Mouse (Mus musculus) embryonic fibroblast, embryonic 13.5 days (primary cell): ENCODE results near the gene 4930415O20Rik. TPM values are rescaled to one million over a fixed set of nuclear protein-coding genes. Genes with fewer than 3 reads are reported as not detected.

ENCODE experiments used
- H3K27ac ChIP-seq: 2 replicates; pipeline ENCODE4 v1.5.1; 2012; ENCODE audit warnings: low read length, control low read depth, inconsistent platforms; ENCODE audit not compliant: insufficient read depth
- H3K4me1 ChIP-seq: 2 replicates; pipeline ENCODE4 v1.6.1; 2011; ENCODE audit warnings: low read length; ENCODE audit not compliant: control insufficient read depth, insufficient read depth
- H3K4me3 ChIP-seq: 2 replicates; pipeline ENCODE4 v1.5.1; 2011; ENCODE audit warnings: mild to moderate bottlenecking, control low read depth, low read length; ENCODE audit not compliant: insufficient read depth
- CTCF ChIP-seq: IDR thresholded peaks from 2 replicates; pipeline ENCODE4 v1.5.1; 2011; ENCODE audit warnings: mild to moderate bottlenecking, control low read depth, low read length, moderate library complexity, borderline replicate concordance; ENCODE audit not compliant: insufficient read depth
- POLR2A ChIP-seq: IDR thresholded peaks from 2 replicates; pipeline ENCODE4 v1.6.1; 2011; ENCODE audit warnings: low read depth, mild to moderate bottlenecking, control low read depth, low read length, moderate library complexity
- polyA plus RNA-seq: library from polyadenylated mRNA; stranded (reverse); fragments of >200 nt; gene quantifications from 2 replicates; pipeline ENCODE4 v1.2.4, GENCODE M21; 2011; ENCODE audit warnings: low read depth; ENCODE audit not compliant: missing spikeins, insufficient read length

The 4930415O20Rik gene
- polyA plus RNA-seq, 1 experiment, result not detected

GRCm38 (mm10) chr15:98536828-98537510 is 33.8 kb upstream of the 4930415O20Rik start:
- Histone ChIP-seq H3K27ac (0 out of 2 replicates have a peak overlapping the region, but pooled peaks have one; percentile 6), H3K4me3 (no peak overlapping the region), H3K4me1 (peaks cover 6% of the 10 kb centered on the region)
- TF ChIP-seq CTCF, result no peak
- TF ChIP-seq POLR2A, result no peak

DNA sequence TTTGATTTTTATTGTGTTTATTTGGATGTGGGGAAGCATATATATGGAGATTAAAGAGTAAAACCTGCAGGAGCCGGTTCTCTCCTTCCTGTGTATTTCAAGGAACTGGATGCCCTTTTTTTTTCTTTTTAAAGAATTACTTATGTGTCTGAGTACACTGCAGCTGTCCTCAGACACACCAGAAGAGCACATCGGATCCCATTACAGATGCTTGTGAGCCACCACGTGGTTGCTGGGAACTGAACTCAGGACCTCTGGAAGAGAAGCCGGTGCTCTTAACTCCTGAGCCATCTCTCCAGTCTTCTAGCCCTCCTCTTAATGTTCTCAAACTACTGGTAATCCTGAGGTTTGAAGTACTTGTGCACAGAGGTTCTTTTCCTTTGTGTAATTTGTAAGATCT is 32.9 kb upstream of the 4930415O20Rik start:
- H3K4me3 ChIP-seq, result no peak overlapping the region
- H3K27ac ChIP-seq, result no peak overlapping the region
- peaks cover 9% of the 10 kb centered on the region for H3K4me1 ChIP-seq
- no peak for TF ChIP-seq CTCF
- no peak for TF ChIP-seq POLR2A

GRCm38 (mm10) chr15:98541064-98541463 is 29.7 kb upstream of the 4930415O20Rik start:
- H3K27ac ChIP-seq, result peak overlapping the region; percentile 38; the same call in 1 of the 2 replicates
- H3K4me3 ChIP-seq, result no peak overlapping the region
- TF ChIP-seq CTCF (no peak), POLR2A (no peak)
- H3K4me1 ChIP-seq, result peaks cover 9% of the 10 kb centered on the region

DNA sequence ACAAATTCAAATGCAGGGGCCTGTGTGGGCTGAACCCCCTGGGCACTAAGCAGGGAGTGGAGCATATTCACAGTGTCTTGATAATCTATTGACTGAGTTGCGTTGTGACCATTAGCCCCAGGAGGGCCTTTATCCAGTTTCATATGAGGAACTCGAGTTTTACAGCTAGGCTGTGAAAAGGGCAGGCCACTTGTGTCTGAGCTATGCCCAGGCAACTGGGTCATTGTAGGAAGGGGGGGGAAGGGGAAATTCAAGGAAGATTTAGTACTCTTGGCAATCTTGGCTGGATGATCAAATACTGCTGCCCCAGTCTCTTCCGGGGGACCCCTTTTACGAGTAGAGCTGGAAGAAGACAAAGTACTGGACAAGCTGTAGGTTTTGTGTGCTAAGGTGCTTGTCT is 27.5 kb upstream of the 4930415O20Rik start:
- TF ChIP-seq POLR2A (no peak), CTCF (no peak)

DNA sequence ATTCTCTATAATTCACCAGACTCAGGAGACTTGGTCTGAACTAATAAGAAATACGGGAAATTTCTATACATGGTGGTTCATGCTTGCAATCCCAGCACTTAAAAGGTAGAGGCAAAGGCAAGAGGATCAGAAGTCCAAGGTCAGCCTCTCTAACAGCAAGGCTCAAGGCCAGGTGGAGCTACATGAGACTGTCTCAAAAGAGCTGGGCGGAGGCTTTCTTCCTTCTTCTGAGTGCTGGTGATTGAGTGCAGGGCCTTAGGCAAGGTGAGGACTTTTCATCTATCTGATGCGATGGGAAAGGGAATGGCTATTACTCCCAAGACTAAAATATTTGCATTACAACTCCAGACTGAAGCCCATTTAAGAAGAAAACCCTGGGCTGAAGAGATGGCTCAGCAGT is 25.7 kb upstream of the 4930415O20Rik start:
- TF ChIP-seq CTCF, result no peak
- no peak for TF ChIP-seq POLR2A
- H3K4me1 ChIP-seq, result peaks cover 5% of the 10 kb centered on the region; the same call in 1 of the 2 replicates
- no peak overlapping the region for H3K27ac ChIP-seq
- H3K4me3 ChIP-seq, result no peak overlapping the region

More for the DNA sequence above, 27.5 kb upstream of the 4930415O20Rik start:
- Histone ChIP-seq H3K4me1 (peaks cover 5% of the 10 kb centered on the region), H3K4me3 (no peak overlapping the region), H3K27ac (no peak overlapping the region)

GRCm38 (mm10) chr15:98546843-98547242 is 24.0 kb upstream of the 4930415O20Rik start:
- no peak overlapping the region for H3K4me3 ChIP-seq
- no peak overlapping the region for H3K27ac ChIP-seq
- H3K4me1 ChIP-seq, result peaks cover 4% of the 10 kb centered on the region; the same call in 1 of the 2 replicates
- no peak for TF ChIP-seq CTCF
- TF ChIP-seq POLR2A, result no peak

- H3K4me3 ChIP-seq, result no peak overlapping the region
- no peak overlapping the region for H3K27ac ChIP-seq
- H3K4me1 ChIP-seq, result no peaks in the 10 kb centered on the region
- no peak for TF ChIP-seq POLR2A
- no peak for TF ChIP-seq CTCF
These were observed 18.0 kb upstream of the 4930415O20Rik start for GRCm38 (mm10) chr15:98552758-98553157.

DNA sequence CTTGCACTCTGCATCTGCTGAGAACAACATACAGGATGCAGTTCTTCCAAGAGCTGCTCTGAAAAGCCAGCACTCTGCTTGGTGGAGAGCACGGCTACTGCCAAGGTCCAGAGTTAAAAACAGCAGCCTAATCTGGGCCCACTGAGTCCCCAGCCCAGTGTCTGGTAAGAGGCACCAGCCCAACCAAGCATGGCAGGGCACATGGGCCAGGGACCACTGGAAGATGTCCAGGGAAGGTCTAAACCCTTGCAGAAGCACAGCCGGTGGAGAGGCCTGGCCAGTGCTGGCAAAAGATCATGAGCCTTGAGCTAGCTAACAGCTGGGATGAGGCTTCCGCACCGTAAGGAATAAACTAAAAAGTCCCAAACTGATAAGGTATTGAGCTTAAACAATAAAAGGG is 14.9 kb upstream of the 4930415O20Rik start:
- no peak overlapping the region for H3K4me3 ChIP-seq
- no peak overlapping the region for H3K27ac ChIP-seq
- TF ChIP-seq CTCF (no peak), POLR2A (no peak)
- H3K4me1 ChIP-seq, result no peaks in the 10 kb centered on the region

- Histone ChIP-seq H3K27ac (no peak overlapping the region), H3K4me3 (no peak overlapping the region), H3K4me1 (no peaks in the 10 kb centered on the region)
- TF ChIP-seq POLR2A (no peak), CTCF (no peak)
These were observed 13.6 kb upstream of the 4930415O20Rik start for GRCm38 (mm10) chr15:98557186-98557585.

- H3K27ac ChIP-seq, result peak overlapping the region; percentile 74
- no peak for TF ChIP-seq POLR2A
- TF ChIP-seq CTCF, result no peak
- H3K4me1 ChIP-seq, result peaks cover 3% of the 10 kb centered on the region; the same call in 1 of the 2 replicates
These were observed 3.9 kb upstream of the 4930415O20Rik start for GRCm38 (mm10) chr15:98566973-98567277.

More at GRCm38 (mm10) chr15:98566973-98567277, 3.9 kb upstream of the 4930415O20Rik start:
- peak overlapping the region; percentile 81 for H3K4me3 ChIP-seq
